Mouse (Mus musculus) left cerebral cortex, postnatal 14 days (tissue): Measurements from ENCODE around the gene Nynrin. TPM values are rescaled to one million over a fixed set of nuclear protein-coding genes. Genes with fewer than 3 reads are reported as not detected.

Experiments
- DNase-seq, 2 experiments: peaks; one replicate each; pipeline ENCODE4 v3.0.0; 2021 to 2022; ENCODE audit warnings: low spot score in 2 of 2, mixed read lengths in 1 of 2
- intact Hi-C: fragments of 180-260 bp; cut with DNase I; formaldehyde crosslinking; loops from one replicate; pipeline ENCODE4 v1.15.1; 2025
- total RNA-seq, 2 experiments: library from RNA; stranded (reverse); gene quantifications; 2 replicates each; pipeline ENCODE4 v1.2.3; 2021

Nynrin gene
- total RNA-seq, 2 experiments from 2014 or later, result 8.8 to 9.7 TPM

GRCm38 (mm10) chr14:55872551-55872950 lies 18.7 kb downstream of the Nynrin start:
- intact Hi-C loops, result no loop called here
- no peak for DNase-seq

- intact Hi-C loops, result no loop called here
- no peak for DNase-seq
These were observed 19.5 kb downstream of the Nynrin start for GRCm38 (mm10) chr14:55873242-55873713.

GRCm38 (mm10) chr14:55873714-55874683 lies 20.2 kb downstream of the Nynrin start:
- intact Hi-C loops, result loop anchor here (2.0 kb wide), 1 partner anchor 45 kb away; no protein-coding TSS in a partner anchor

GRCm38 (mm10) chr14:55877469-55878315 lies 23.9 kb downstream of the Nynrin start:
- intact Hi-C loops, result no loop called here
- peak; percentile 34 to 90 for DNase-seq

More at GRCm38 (mm10) chr14:55873714-55874683, 20.2 kb downstream of the Nynrin start:
- DNase-seq, result peak; percentile 74 to 78

- intact Hi-C loops, result no loop called here
- DNase-seq, result no peak
These were observed 24.6 kb downstream of the Nynrin start for GRCm38 (mm10) chr14:55878316-55878940.

GRCm38 (mm10) chr14:55879623-55880022 lies 25.8 kb downstream of the Nynrin start:
- peak; percentile 84 to 93 for DNase-seq
- intact Hi-C loops, result no loop called here

GRCm38 (mm10) chr14:55880982-55881381 lies 27.2 kb downstream of the Nynrin start:
- intact Hi-C loops, result no loop called here
- DNase-seq, result no peak

GRCm38 (mm10) chr14:55882171-55882641 lies 28.4 kb downstream of the Nynrin start:
- intact Hi-C loops, result no loop called here
- DNase-seq, result no peak

GRCm38 (mm10) chr14:55883149-55883661 lies 29.4 kb downstream of the Nynrin start:
- no peak for DNase-seq
- intact Hi-C loops, result no loop called here

GRCm38 (mm10) chr14:55883663-55884062 lies 29.9 kb downstream of the Nynrin start:
- no peak for DNase-seq
- intact Hi-C loops, result no loop called here

- no peak for DNase-seq
- intact Hi-C loops, result no loop called here
These were observed 30.4 kb downstream of the Nynrin start, which contains the start of gene Cbln3 for GRCm38 (mm10) chr14:55884166-55884565. Cbln3 (minus strand) TSS chr14:55884392.

- intact Hi-C loops, result no loop called here
- DNase-seq, result peak; percentile 75 to 78
These were observed 30.9 kb downstream of the Nynrin start, which contains the start of gene Khnyn for GRCm38 (mm10) chr14:55884713-55885113. Khnyn (plus strand) TSS chr14:55884947.

GRCm38 (mm10) chr14:55885114-55885790 lies 31.4 kb downstream of the Nynrin start:
- no peak for DNase-seq
- intact Hi-C loops, result no loop called here

GRCm38 (mm10) chr14:55885791-55886271 lies 32.0 kb downstream of the Nynrin start:
- intact Hi-C loops, result no loop called here

GRCm38 (mm10) chr14:55886571-55887382 lies 33.0 kb downstream of the Nynrin start:
- no peak for DNase-seq
- intact Hi-C loops, result no loop called here

More at GRCm38 (mm10) chr14:55885791-55886271, 32.0 kb downstream of the Nynrin start:
- peak; percentile 39 to 50 for DNase-seq

- intact Hi-C loops, result no loop called here
These were observed 43.9 kb downstream of the Nynrin start for GRCm38 (mm10) chr14:55897671-55898070.

GRCm38 (mm10) chr14:55898947-55899346 lies 45.1 kb downstream of the Nynrin start:
- intact Hi-C loops, result no loop called here

More at GRCm38 (mm10) chr14:55897671-55898070, 43.9 kb downstream of the Nynrin start:
- DNase-seq, result no peak

More at GRCm38 (mm10) chr14:55898947-55899346, 45.1 kb downstream of the Nynrin start:
- no peak for DNase-seq
